Mouse (Mus musculus): Measurements from ENCODE around the gene Lbhd1. TPM values are rescaled to one million over a fixed set of nuclear protein-coding genes. Genes with fewer than 3 reads are reported as not detected.

Lbhd1 gene
- polyA plus RNA-seq (2014; fragmentation: Illumina TruSeq; extraction: RNeasy Lipid Tissue Mini Kit (QIAGEN cat#74804); ENCODE audit: low read depth, low replicate concordance) = 49.1 TPM

GRCm38 (mm10) chr19:8883616-8884015, at the start of gene Lbhd1, which contains the start of gene Gm49403:
Lbhd1 (plus strand) TSS chr19:8883732.
Gm49403 (plus strand) TSS chr19:8883930.

GRCm38 (mm10) chr19:8837251-8837791, 46.2 kb upstream of the Lbhd1 start, which contains the start of gene Bscl2:
Bscl2 (plus strand) TSS chr19:8837467.

GRCm38 (mm10) chr19:8839103-8839907, 44.2 kb upstream of the Lbhd1 start, which contains the start of gene Gng3:
Gng3 (minus strand) TSS chr19:8839194.

GRCm38 (mm10) chr19:8850402-8850901, 33.1 kb upstream of the Lbhd1 start, which contains the start of gene Lrrn4cl:
Lrrn4cl (plus strand) TSS chr19:8850768.

GRCm38 (mm10) chr19:8871267-8872186, 12.0 kb upstream of the Lbhd1 start, which contains the start of gene Ubxn1:
Ubxn1 (plus strand) TSS chr19:8871496.

GRCm38 (mm10) chr19:8880311-8881033, 3.1 kb upstream of the Lbhd1 start, which contains the start of gene Uqcc3:
Uqcc3 (minus strand) TSS chr19:8880923.

GRCm38 (mm10) chr19:8888511-8889385, 5.2 kb downstream of the Lbhd1 start, which contains the start of the genes 1810009A15Rik and Gm49416:
1810009A15Rik (plus strand) TSS chr19:8888853.
Gm49416 (plus strand) TSS chr19:8888926.

GRCm38 (mm10) chr19:8892829-8893766, 9.6 kb downstream of the Lbhd1 start, which contains the start of gene Ints5:
Ints5 (plus strand) TSS chr19:8893005.

GRCm38 (mm10) chr19:8897865-8898495, 14.4 kb downstream of the Lbhd1 start, which contains the start of gene Ganab:
Ganab (plus strand) TSS chr19:8898071.

GRCm38 (mm10) chr19:8920073-8920736, 36.7 kb downstream of the Lbhd1 start, which contains the start of gene B3gat3:
B3gat3 (plus strand) TSS chr19:8920374.

GRCm38 (mm10) chr19:8929224-8930088, 45.9 kb downstream of the Lbhd1 start, which contains the start of the genes Rom1 and Eml3:
Rom1 (minus strand) TSS chr19:8929356.
Eml3 (plus strand) TSS chr19:8929552.

GRCm38 (mm10) chr19:8941515-8942217, 58.1 kb downstream of the Lbhd1 start, which contains the start of gene Mta2:
Mta2 (plus strand) TSS chr19:8941875.

Measured in liver, adult 10 weeks (tissue).